In the genomic region with DNA sequence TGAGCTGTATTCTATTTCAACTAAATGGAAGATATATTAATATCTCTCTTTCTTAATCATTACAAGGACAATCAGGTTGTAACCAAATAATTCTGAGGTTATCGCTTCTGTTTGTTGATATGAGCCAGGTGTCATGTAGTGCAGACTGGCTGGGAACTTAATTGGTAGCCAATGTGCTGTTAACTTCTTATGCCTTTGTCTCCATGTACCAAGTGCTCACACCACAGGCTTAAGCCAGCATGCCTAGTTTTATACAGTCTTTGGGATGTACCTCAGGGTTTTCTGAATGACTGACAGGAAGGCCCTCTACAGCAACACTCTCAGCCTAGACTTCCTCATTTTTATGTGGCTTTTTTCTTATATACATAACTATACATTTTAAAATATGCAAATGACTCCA, we compare ENCODE assay signal across 19 mouse cellular contexts.
"Had no signal": no experiment of that assay in that cellular context is flagged by ENCODE, and none has a peak within 500 bp of the region (broad histone marks: within the 10 kb centered on the region; RNA-seq: fewer than 3 reads in every experiment).

No protein-coding gene starts in this region.

- H3K4me2 ChIP-seq: kidney, embryonic 15.5 days; liver, embryonic 13.5 days; midbrain, embryonic 11.5 days; neural tube, embryonic 13.5 days had no signal

- H3K4me1 ChIP-seq: kidney, embryonic 15.5 days; liver, embryonic 13.5 days; neural tube, embryonic 13.5 days had no signal

- H3K9me3 ChIP-seq: kidney, embryonic 15.5 days; liver, embryonic 13.5 days; neural tube, embryonic 13.5 days had no signal

- H3K9ac ChIP-seq: kidney, embryonic 15.5 days; liver, embryonic 13.5 days; neural tube, embryonic 13.5 days had no signal

- H3K4me3 ChIP-seq: kidney, embryonic 15.5 days; left cerebral cortex, adult 2 months; liver, embryonic 13.5 days; myocyte; neural tube, embryonic 13.5 days had no signal

- H3K36me3 ChIP-seq: kidney, embryonic 15.5 days; liver, embryonic 13.5 days; neural tube, embryonic 13.5 days had no signal

- H3K27me3 ChIP-seq: kidney, embryonic 15.5 days; liver, embryonic 13.5 days; neural tube, embryonic 13.5 days had no signal

- H3K27ac ChIP-seq: kidney, embryonic 15.5 days; left cerebral cortex, adult 2 months; liver, embryonic 13.5 days; neural tube, embryonic 13.5 days; stomach, postnatal 0 days had no signal

- DNase-seq: kidney, postnatal 10 days; kidney, postnatal 4 days; liver, embryonic 13.5 days; lung, adult 2 months; lung, postnatal 14 days; lung, postnatal 4 days; midbrain, embryonic 14.5 days; right cerebral cortex, adult 18-20 months; right cerebral cortex, postnatal 14 days; right cerebral cortex, postnatal 4 days; thymus, adult 2 months; thymus, postnatal 14 days; thymus, postnatal 4 days had no signal
